Mouse (Mus musculus) lung, embryonic 14.5 days (tissue): ENCODE data around the gene Ntpcr. TPM values are rescaled to one million over a fixed set of nuclear protein-coding genes. Genes with fewer than 3 reads are reported as not detected.

ENCODE experiments used
- ATAC-seq: fragments of 200-750 bp; cut with Nextera tagmentation; 2 replicates; pipeline ENCODE4 v1.8.0; 2017; ENCODE audit warnings: mild to moderate bottlenecking, moderate TSS enrichment, moderate library complexity; ENCODE audit not compliant: insufficient read depth
- DNase-seq: peaks from one replicate; pipeline ENCODE4 v3.0.0-alpha.2; 2015
- H3K27ac ChIP-seq: fragments of 300-500 bp; sonication (generic); 2 replicates; pipeline ENCODE4 v1.5.1; 2014; ENCODE audit warnings: low read depth, mild to moderate bottlenecking, moderate library complexity
- H3K27me3 ChIP-seq: fragments of 300-500 bp; sonication (generic); 2 replicates; pipeline ENCODE4 v1.6.1; 2014; ENCODE audit warnings: low read length, control low read depth; ENCODE audit not compliant: insufficient read depth
- H3K36me3 ChIP-seq: fragments of 300-500 bp; sonication (generic); 2 replicates; pipeline ENCODE4 v1.6.1; 2014; ENCODE audit warnings: control low read depth; ENCODE audit not compliant: insufficient read depth
- H3K4me1 ChIP-seq: fragments of 300-500 bp; sonication (generic); 2 replicates; pipeline ENCODE4 v1.6.1; 2014; ENCODE audit warnings: antibody characterized with exemption, control low read depth; ENCODE audit not compliant: insufficient read depth
- H3K4me2 ChIP-seq: fragments of 300-500 bp; sonication (generic); 2 replicates; pipeline ENCODE4 v1.6.1; 2014; ENCODE audit warnings: mild to moderate bottlenecking
- H3K4me3 ChIP-seq: fragments of 300-500 bp; sonication (generic); 2 replicates; pipeline ENCODE4 v1.5.1; 2014; ENCODE audit warnings: low read depth, low read length
- H3K9ac ChIP-seq: fragments of 300-500 bp; sonication (generic); 2 replicates; pipeline ENCODE4 v1.6.1; 2014
- H3K9me3 ChIP-seq: fragments of 300-500 bp; sonication (generic); 2 replicates; pipeline ENCODE4 v1.6.1; 2016; ENCODE audit warnings: low read depth, low read length, control low read depth
- CTCF ChIP-seq: IDR thresholded peaks from 2 replicates; pipeline ENCODE4 v1.5.1; 2016; ENCODE audit warnings: antibody characterized with exemption, low read depth
- WGBS: fragments of 180-500 bp; shearing (Covaris S2); extraction: QIAGEN DNeasy Blood & Tissue Kit; methylation state at CpG from one replicate; pipeline ENCODE4 v1.1.7; 2014; 5-methylcytosine and 5-hydroxymethylcytosine counted together
- polyA plus RNA-seq: library from polyadenylated mRNA; unstranded; fragments of >200 nt; fragmentation: Nextera tagmentation; extraction: Ambion mirVana; gene quantifications from 2 replicates; pipeline ENCODE4 v1.2.1, GENCODE M21; 2014

Gene Ntpcr
- polyA plus RNA-seq, 1 experiment from 2014 or later: 33.0 TPM

DNA sequence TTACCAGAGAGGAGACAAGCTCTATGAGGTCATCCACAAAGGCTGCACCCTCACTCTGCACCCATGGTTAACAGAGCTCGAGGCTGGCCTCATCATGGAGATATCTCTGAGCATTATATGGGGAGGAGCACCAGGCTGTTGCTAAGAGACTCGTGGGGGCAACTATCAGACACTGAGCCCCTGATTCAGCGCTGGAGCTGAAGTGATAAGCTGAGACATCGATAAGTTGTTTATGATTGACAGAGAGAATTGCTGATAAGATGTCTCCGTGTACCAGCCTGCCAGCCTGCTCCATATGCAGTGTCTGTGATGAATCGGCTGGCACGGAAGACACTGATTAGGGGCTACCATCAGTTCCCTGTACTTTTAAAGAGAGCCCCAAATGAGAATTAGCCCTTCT, 57.1 kb downstream of the Ntpcr start:
- no peaks in the 10 kb centered on the region for H3K27me3 ChIP-seq
- no peaks in the 10 kb centered on the region for H3K36me3 ChIP-seq
- WGBS: 39% methylated on average over 7 of the region's 7 CpGs
- H3K4me1 ChIP-seq: no peaks in the 10 kb centered on the region
- H3K4me2 ChIP-seq: no peak overlapping the region
- H3K9ac ChIP-seq: no peak overlapping the region
- no peak overlapping the region for H3K4me3 ChIP-seq
- H3K27ac ChIP-seq: no peak overlapping the region
- no peak for TF ChIP-seq CTCF
- H3K9me3 ChIP-seq: no peaks in the 10 kb centered on the region
- DNase-seq (no peak), ATAC-seq (no peak)

- no peak overlapping the region for H3K9ac ChIP-seq
- no peaks in the 10 kb centered on the region for H3K27me3 ChIP-seq
- H3K4me3 ChIP-seq: no peak overlapping the region
- no peaks in the 10 kb centered on the region for H3K9me3 ChIP-seq
- no peaks in the 10 kb centered on the region; the same call in 1 of the 2 replicates for H3K4me1 ChIP-seq
- DNase-seq: peak; percentile 25
- H3K36me3 ChIP-seq: no peaks in the 10 kb centered on the region
- no peak for TF ChIP-seq CTCF
- no peak overlapping the region for H3K4me2 ChIP-seq
- ATAC-seq: no peak
- H3K27ac ChIP-seq: no peak overlapping the region
- WGBS: 40% methylated on average over 9 of the region's 9 CpGs
Measured at GRCm38 (mm10) chr8:125792816-125793455, 63.2 kb downstream of the Ntpcr start.

DNA sequence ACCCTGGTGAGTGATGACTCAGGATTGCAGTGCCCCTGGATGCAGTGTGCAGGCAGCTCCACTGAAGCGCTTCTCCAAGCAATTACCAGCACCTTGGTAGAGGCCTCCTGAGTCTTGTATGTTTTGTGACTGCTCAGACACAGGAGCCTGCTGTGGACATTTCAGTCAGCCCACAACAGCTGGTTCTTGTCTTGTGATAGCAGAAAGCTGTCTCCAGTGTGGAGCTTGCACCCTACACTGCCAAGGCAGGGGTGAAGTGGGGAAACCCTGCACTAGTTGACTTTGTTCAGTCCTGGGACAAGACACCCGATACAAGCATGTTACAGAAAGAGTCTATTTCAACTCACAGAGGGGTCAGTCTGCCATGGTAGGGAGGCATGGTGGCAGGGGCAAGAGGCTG, 65.6 kb downstream of the Ntpcr start:
- peak overlapping the region; percentile 44; the same call in 1 of the 2 replicates for H3K27ac ChIP-seq
- TF ChIP-seq CTCF: no peak

GRCm38 (mm10) chr8:125796970-125797369, 67.2 kb downstream of the Ntpcr start:
- no peak for ATAC-seq
- no peak overlapping the region for H3K4me3 ChIP-seq
- no peak overlapping the region for H3K27ac ChIP-seq
- no peak for TF ChIP-seq CTCF
- H3K4me2 ChIP-seq: no peak overlapping the region
- 85% methylated on average over 2 of the region's 2 CpGs for WGBS
- H3K27me3 ChIP-seq: no peaks in the 10 kb centered on the region
- no peaks in the 10 kb centered on the region for H3K36me3 ChIP-seq
- H3K4me1 ChIP-seq: no peaks in the 10 kb centered on the region; the same call in 1 of the 2 replicates
- H3K9ac ChIP-seq: no peak overlapping the region
- H3K9me3 ChIP-seq: no peaks in the 10 kb centered on the region
- DNase-seq: no peak

More for the DNA sequence above, 65.6 kb downstream of the Ntpcr start:
- H3K36me3 ChIP-seq: no peaks in the 10 kb centered on the region
- no peaks in the 10 kb centered on the region for H3K27me3 ChIP-seq
- H3K4me2 ChIP-seq: no peak overlapping the region
- no peak overlapping the region for H3K4me3 ChIP-seq
- no peak overlapping the region for H3K9ac ChIP-seq
- peak; percentile 87 for DNase-seq
- H3K4me1 ChIP-seq: no peaks in the 10 kb centered on the region; the same call in 1 of the 2 replicates
- 32% methylated on average over 2 of the region's 2 CpGs for WGBS
- no peaks in the 10 kb centered on the region for H3K9me3 ChIP-seq
- ATAC-seq: peak; percentile 92

Other genes starting within 250 kb of the Ntpcr start
- gene Sipa1l2, start 160.2 kb upstream of the Ntpcr start, polyA plus RNA-seq: 13.2 and 14.2 TPM in 2 replicates
- gene Map10, start 60.1 kb upstream of the Ntpcr start, polyA plus RNA-seq: 7.6 and 8.1 TPM in 2 replicates
- 0.15 TPM in 1 of 2 replicates, not detected in the other for gene Pcnx2, start 168.4 kb downstream of the Ntpcr start, polyA plus RNA-seq
- gene Map3k21, start 180.5 kb downstream of the Ntpcr start, polyA plus RNA-seq: 4.1 and 5.3 TPM in 2 replicates